Mouse (Mus musculus): ENCODE data around the gene Pank1. TPM values are rescaled to one million over a fixed set of nuclear protein-coding genes. Genes with fewer than 3 reads are reported as not detected.

Gene Pank1
- polyA plus RNA-seq, 1 experiment from 2014 or later: 8.7 TPM

- DNase-seq (ENCODE audit: low spot score) (no peak), ATAC-seq (replicated peaks; ENCODE audit: low FRiP score) (no peak)
- no peaks in the 10 kb centered on the region for H3K4me1 ChIP-seq (replicated peaks; ENCODE audit: control insufficient read depth, insufficient read depth, low read length)
- H3K36me3 ChIP-seq (ENCODE audit: control insufficient read depth, insufficient read depth, low read length): no peaks in the 10 kb centered on the region
- no peak overlapping the region for H3K9ac ChIP-seq (ENCODE audit: low read depth, low read length)
- H3K4me3 ChIP-seq (ENCODE audit: low read depth, low read length): no peak overlapping the region
- no peak overlapping the region for H3K4me2 ChIP-seq
- H3K27me3 ChIP-seq (replicated peaks; ENCODE audit: control insufficient read depth, insufficient read depth, low read length): no peaks in the 10 kb centered on the region
- 80% methylated on average over 2 of the region's 2 CpGs for WGBS
- H3K9me3 ChIP-seq (ENCODE audit: control insufficient read depth, low read length): no peaks in the 10 kb centered on the region
- no peak overlapping the region for H3K27ac ChIP-seq (ENCODE audit: low read depth, low read length)
Observed at GRCm38 (mm10) chr19:34804531-34804930, 74.7 kb downstream of the Pank1 start.

- 89% methylated on average over 4 of the region's 4 CpGs for WGBS
Observed at GRCm38 (mm10) chr19:34803396-34803795, 75.9 kb downstream of the Pank1 start.

GRCm38 (mm10) chr19:34799644-34800267 is 79.5 kb downstream of the Pank1 start:
- H3K9ac ChIP-seq (ENCODE audit: low read depth, low read length): no peak overlapping the region
- H3K36me3 ChIP-seq (ENCODE audit: control insufficient read depth, insufficient read depth, low read length): no peaks in the 10 kb centered on the region
- H3K4me2 ChIP-seq: no peak overlapping the region
- no peaks in the 10 kb centered on the region for H3K9me3 ChIP-seq (ENCODE audit: control insufficient read depth, low read length)
- ATAC-seq (replicated peaks; ENCODE audit: low FRiP score) (no peak), DNase-seq (ENCODE audit: low spot score) (no peak)
- no peak overlapping the region for H3K27ac ChIP-seq (ENCODE audit: low read depth, low read length)
- no peak overlapping the region for H3K4me3 ChIP-seq (ENCODE audit: low read depth, low read length)
- no peaks in the 10 kb centered on the region for H3K27me3 ChIP-seq (replicated peaks; ENCODE audit: control insufficient read depth, insufficient read depth, low read length)
- no peaks in the 10 kb centered on the region for H3K4me1 ChIP-seq (replicated peaks; ENCODE audit: control insufficient read depth, insufficient read depth, low read length)
- 33% methylated on average over 6 of the region's 6 CpGs for WGBS

More at GRCm38 (mm10) chr19:34803396-34803795, 75.9 kb downstream of the Pank1 start:
- Histone ChIP-seq H3K27ac (ENCODE audit: low read depth, low read length) (no peak overlapping the region), H3K4me2 (no peak overlapping the region), H3K4me1 (replicated peaks; ENCODE audit: control insufficient read depth, insufficient read depth, low read length) (no peaks in the 10 kb centered on the region), H3K4me3 (ENCODE audit: low read depth, low read length) (no peak overlapping the region), H3K36me3 (ENCODE audit: control insufficient read depth, insufficient read depth, low read length) (no peaks in the 10 kb centered on the region), H3K27me3 (replicated peaks; ENCODE audit: control insufficient read depth, insufficient read depth, low read length) (no peaks in the 10 kb centered on the region), H3K9ac (ENCODE audit: low read depth, low read length) (no peak overlapping the region), H3K9me3 (ENCODE audit: control insufficient read depth, low read length) (no peaks in the 10 kb centered on the region)
- DNase-seq (ENCODE audit: low spot score): no peak
- ATAC-seq (replicated peaks; ENCODE audit: low FRiP score): no peak

GRCm38 (mm10) chr19:34796396-34796795 is 82.9 kb downstream of the Pank1 start:
- Histone ChIP-seq H3K4me3 (ENCODE audit: low read depth, low read length) (no peak overlapping the region), H3K4me1 (replicated peaks; ENCODE audit: control insufficient read depth, insufficient read depth, low read length) (no peaks in the 10 kb centered on the region), H3K27me3 (replicated peaks; ENCODE audit: control insufficient read depth, insufficient read depth, low read length) (no peaks in the 10 kb centered on the region), H3K9me3 (ENCODE audit: control insufficient read depth, low read length) (no peaks in the 10 kb centered on the region), H3K36me3 (ENCODE audit: control insufficient read depth, insufficient read depth, low read length) (no peaks in the 10 kb centered on the region), H3K27ac (ENCODE audit: low read depth, low read length) (no peak overlapping the region), H3K9ac (ENCODE audit: low read depth, low read length) (no peak overlapping the region), H3K4me2 (no peak overlapping the region)
- no peak for DNase-seq (ENCODE audit: low spot score)
- ATAC-seq (replicated peaks; ENCODE audit: low FRiP score): no peak
- 83% methylated on average over 4 of the region's 4 CpGs for WGBS

- Histone ChIP-seq H3K27me3 (replicated peaks; ENCODE audit: control insufficient read depth, insufficient read depth, low read length) (no peaks in the 10 kb centered on the region), H3K4me3 (ENCODE audit: low read depth, low read length) (no peak overlapping the region), H3K4me1 (replicated peaks; ENCODE audit: control insufficient read depth, insufficient read depth, low read length) (no peaks in the 10 kb centered on the region), H3K36me3 (ENCODE audit: control insufficient read depth, insufficient read depth, low read length) (no peaks in the 10 kb centered on the region), H3K9me3 (ENCODE audit: control insufficient read depth, low read length) (no peaks in the 10 kb centered on the region), H3K27ac (ENCODE audit: low read depth, low read length) (no peak overlapping the region), H3K4me2 (no peak overlapping the region), H3K9ac (ENCODE audit: low read depth, low read length) (no peak overlapping the region)
- DNase-seq (ENCODE audit: low spot score) (no peak), ATAC-seq (replicated peaks; ENCODE audit: low FRiP score) (no peak)
- WGBS: 91% methylated on average over 2 of the region's 2 CpGs
Observed at GRCm38 (mm10) chr19:34782491-34782890, 96.8 kb downstream of the Pank1 start.

GRCm38 (mm10) chr19:34778993-34779392 is 100.3 kb downstream of the Pank1 start:
- ATAC-seq (replicated peaks; ENCODE audit: low FRiP score) (no peak), DNase-seq (ENCODE audit: low spot score) (no peak)
- Histone ChIP-seq H3K27me3 (replicated peaks; ENCODE audit: control insufficient read depth, insufficient read depth, low read length) (no peaks in the 10 kb centered on the region), H3K4me3 (ENCODE audit: low read depth, low read length) (no peak overlapping the region), H3K4me1 (replicated peaks; ENCODE audit: control insufficient read depth, insufficient read depth, low read length) (no peaks in the 10 kb centered on the region), H3K4me2 (no peak overlapping the region), H3K9me3 (ENCODE audit: control insufficient read depth, low read length) (no peaks in the 10 kb centered on the region), H3K27ac (ENCODE audit: low read depth, low read length) (no peak overlapping the region), H3K36me3 (ENCODE audit: control insufficient read depth, insufficient read depth, low read length) (no peaks in the 10 kb centered on the region), H3K9ac (ENCODE audit: low read depth, low read length) (no peak overlapping the region)
- 88% methylated on average over 1 of the region's 1 CpGs for WGBS

GRCm38 (mm10) chr19:34778098-34778497 is 101.2 kb downstream of the Pank1 start:
- no peak overlapping the region for H3K4me2 ChIP-seq

GRCm38 (mm10) chr19:34772775-34773174 is 106.5 kb downstream of the Pank1 start:
- Histone ChIP-seq H3K9ac (ENCODE audit: low read depth, low read length) (no peak overlapping the region), H3K4me3 (ENCODE audit: low read depth, low read length) (no peak overlapping the region), H3K4me2 (no peak overlapping the region), H3K4me1 (replicated peaks; ENCODE audit: control insufficient read depth, insufficient read depth, low read length) (no peaks in the 10 kb centered on the region), H3K36me3 (ENCODE audit: control insufficient read depth, insufficient read depth, low read length) (no peaks in the 10 kb centered on the region), H3K27me3 (replicated peaks; ENCODE audit: control insufficient read depth, insufficient read depth, low read length) (no peaks in the 10 kb centered on the region), H3K9me3 (ENCODE audit: control insufficient read depth, low read length) (no peaks in the 10 kb centered on the region), H3K27ac (ENCODE audit: low read depth, low read length) (no peak overlapping the region)
- 25% methylated on average over 6 of the region's 6 CpGs for WGBS
- DNase-seq (ENCODE audit: low spot score) (no peak), ATAC-seq (replicated peaks; ENCODE audit: low FRiP score) (no peak)

More at GRCm38 (mm10) chr19:34778098-34778497, 101.2 kb downstream of the Pank1 start:
- Histone ChIP-seq H3K4me1 (replicated peaks; ENCODE audit: control insufficient read depth, insufficient read depth, low read length) (no peaks in the 10 kb centered on the region), H3K27ac (ENCODE audit: low read depth, low read length) (no peak overlapping the region), H3K4me3 (ENCODE audit: low read depth, low read length) (no peak overlapping the region), H3K9ac (ENCODE audit: low read depth, low read length) (no peak overlapping the region), H3K36me3 (ENCODE audit: control insufficient read depth, insufficient read depth, low read length) (no peaks in the 10 kb centered on the region), H3K27me3 (replicated peaks; ENCODE audit: control insufficient read depth, insufficient read depth, low read length) (no peaks in the 10 kb centered on the region), H3K9me3 (ENCODE audit: control insufficient read depth, low read length) (no peaks in the 10 kb centered on the region)
- no peak for DNase-seq (ENCODE audit: low spot score)
- no peak for ATAC-seq (replicated peaks; ENCODE audit: low FRiP score)

- H3K4me1 ChIP-seq (replicated peaks; ENCODE audit: control insufficient read depth, insufficient read depth, low read length): no peaks in the 10 kb centered on the region
- WGBS: 79% methylated on average over 6 of the region's 6 CpGs
- H3K4me3 ChIP-seq (ENCODE audit: low read depth, low read length): no peak overlapping the region
- no peak overlapping the region for H3K27ac ChIP-seq (ENCODE audit: low read depth, low read length)
- DNase-seq (ENCODE audit: low spot score): no peak
- H3K27me3 ChIP-seq (replicated peaks; ENCODE audit: control insufficient read depth, insufficient read depth, low read length): no peaks in the 10 kb centered on the region
- H3K9me3 ChIP-seq (ENCODE audit: control insufficient read depth, low read length): no peaks in the 10 kb centered on the region
- no peak overlapping the region for H3K4me2 ChIP-seq
- no peak for ATAC-seq (replicated peaks; ENCODE audit: low FRiP score)
- no peaks in the 10 kb centered on the region for H3K36me3 ChIP-seq (ENCODE audit: control insufficient read depth, insufficient read depth, low read length)
- H3K9ac ChIP-seq (ENCODE audit: low read depth, low read length): no peak overlapping the region
Observed at GRCm38 (mm10) chr19:34770764-34771163, 108.5 kb downstream of the Pank1 start.

All from liver, embryonic 11.5 days (tissue).